In genomic region chr5:35701042-35701441, GRCm38 (mm10) we compare ENCODE assay signal across 10 mouse cellular contexts. TPM values are rescaled to one million over a fixed set of nuclear protein-coding genes. Genes with fewer than 3 reads are reported as not detected.
DNase-seq lines count a peak whose midpoint lies in the region; ATAC-seq and TF ChIP-seq lines count a peak whose summit lies in the region.
"Had no signal": no experiment of that assay in that cellular context is flagged by ENCODE, and none has a peak within 500 bp of the region (broad histone marks: within the 10 kb centered on the region; RNA-seq: fewer than 3 reads in every experiment).

No protein-coding gene starts in this region.

- no peak overlapping the region for H3K4me2 ChIP-seq in forebrain, embryonic 11.5 days (ENCODE audit: low read depth, low read length, severe bottlenecking)
- no peak overlapping the region for H3K4me2 ChIP-seq in forebrain, embryonic 13.5 days
- no peak overlapping the region for H3K4me2 ChIP-seq in heart, postnatal 0 days (ENCODE audit: low read depth, low read length)
- H3K4me2 ChIP-seq: limb, embryonic 15.5 days had no signal

- DNase-seq in forebrain, embryonic 11.5 days (ENCODE audit: low spot score) = peak; percentile 83
- DNase-seq in Patski (ENCODE audit: low read depth, low spot score) = no peak
- DNase-seq in cerebellum, postnatal 25 days = peak; percentile 67 to 80
- peak; percentile 52 for DNase-seq in heart, postnatal 0 days (ENCODE audit: low spot score)
- DNase-seq in layer of hippocampus, postnatal 10 days (ENCODE audit: low spot score in 2 of 2) = peak; percentile 73 to 80
- peak; percentile 21 to 24 for DNase-seq in spleen, postnatal 36 days (ENCODE audit: low spot score in 2 of 2)

- in situ Hi-C loops in Patski (cut with MboI; ENCODE audit: low pct_unique_long_range_greater_than_20kb) = no loop called here

- POLR2A ChIA-PET in Patski (lab: Charles Lee) = interaction anchor here (1.1 kb wide), 2 partner anchors 8 to 14 kb away, joined by 3 read pairs; no protein-coding TSS in a partner anchor

- no peak for TF ChIP-seq EP300 in heart, postnatal 0 days (IDR thresholded peaks at IDR 0.05; ENCODE audit: low read depth)

- no peaks in the 10 kb centered on the region for H3K9me3 ChIP-seq in forebrain, embryonic 11.5 days (ENCODE audit: control insufficient read depth, low read length)
- no peaks in the 10 kb centered on the region for H3K9me3 ChIP-seq in forebrain, embryonic 13.5 days (replicated peaks)
- H3K9me3 ChIP-seq in heart, postnatal 0 days (replicated peaks; ENCODE audit: control insufficient read depth, low read length) = no peaks in the 10 kb centered on the region
- H3K9me3 ChIP-seq: limb, embryonic 15.5 days had no signal

- no peak overlapping the region for H3K27ac ChIP-seq in forebrain, embryonic 11.5 days (ENCODE audit: low read depth, low read length)
- no peak overlapping the region for H3K27ac ChIP-seq in forebrain, embryonic 13.5 days
- H3K27ac ChIP-seq in heart, postnatal 0 days (ENCODE audit: low read depth) = no peak overlapping the region
- H3K27ac ChIP-seq: limb, embryonic 15.5 days had no signal

- ATAC-seq in forebrain, embryonic 11.5 days (replicated peaks; ENCODE audit: low FRiP score) = no peak
- ATAC-seq in forebrain, embryonic 13.5 days = no peak
- ATAC-seq in Patski = peak; percentile 37
- ATAC-seq in heart, postnatal 0 days (ENCODE audit: insufficient read depth, low read depth) = no peak
- peak; percentile 78 for ATAC-seq in megakaryocyte, adult 5-6 weeks (ENCODE audit: poor library complexity, severe bottlenecking)

- H3K36me3 ChIP-seq in forebrain, embryonic 11.5 days (ENCODE audit: control insufficient read depth, insufficient read depth, low read length) = no peaks in the 10 kb centered on the region
- H3K36me3 ChIP-seq in forebrain, embryonic 13.5 days (ENCODE audit: poor library complexity, severe bottlenecking) = no peaks in the 10 kb centered on the region
- peaks cover 13% of the 10 kb centered on the region; the same call in 1 of the 2 replicates for H3K36me3 ChIP-seq in heart, postnatal 0 days (replicated peaks; ENCODE audit: control insufficient read depth, insufficient read depth, low read length)
- H3K36me3 ChIP-seq: limb, embryonic 15.5 days had no signal

- CTCF ChIA-PET in Patski (lab: Charles Lee) = interaction anchor here (1.1 to 5.5 kb wide), 18 partner anchors 11 to 155 kb away, joined by 3 to 61 read pairs (median 5); partner anchors contain the start of genes Ablim2, Htra3 and Trmt44

- no peaks in the 10 kb centered on the region for H3K27me3 ChIP-seq in forebrain, embryonic 11.5 days (ENCODE audit: control insufficient read depth, insufficient read depth, low read length)
- no peaks in the 10 kb centered on the region for H3K27me3 ChIP-seq in forebrain, embryonic 13.5 days
- H3K27me3 ChIP-seq in Patski = no peaks in the 10 kb centered on the region
- no peaks in the 10 kb centered on the region for H3K27me3 ChIP-seq in heart, postnatal 0 days (ENCODE audit: control insufficient read depth, insufficient read depth, low read length)
- H3K27me3 ChIP-seq: limb, embryonic 15.5 days had no signal

- WGBS in forebrain, embryonic 11.5 days = 55% methylated on average over 6 of the region's 6 CpGs
- 49% methylated on average over 6 of the region's 6 CpGs for WGBS in forebrain, embryonic 13.5 days
- WGBS in heart, postnatal 0 days = 45% methylated on average over 6 of the region's 6 CpGs

- no peak overlapping the region for H3K4me3 ChIP-seq in forebrain, embryonic 11.5 days (ENCODE audit: low read depth, low read length)
- H3K4me3 ChIP-seq in forebrain, embryonic 13.5 days = no peak overlapping the region
- H3K4me3 ChIP-seq in heart, postnatal 0 days (ENCODE audit: low read depth, low read length) = no peak overlapping the region
- H3K4me3 ChIP-seq: limb, embryonic 15.5 days had no signal

- TF ChIP-seq CTCF in Patski (IDR thresholded peaks at IDR 0.05) = no peak
- TF ChIP-seq CTCF in heart, postnatal 0 days (IDR thresholded peaks at IDR 0.05; ENCODE audit: low read depth) = peak; percentile 88

- no peaks in the 10 kb centered on the region for H3K4me1 ChIP-seq in forebrain, embryonic 11.5 days (replicated peaks; ENCODE audit: control insufficient read depth, insufficient read depth, low read length)
- no peaks in the 10 kb centered on the region for H3K4me1 ChIP-seq in forebrain, embryonic 13.5 days
- H3K4me1 ChIP-seq in heart, postnatal 0 days (ENCODE audit: control insufficient read depth, insufficient read depth) = no peaks in the 10 kb centered on the region

- H3K9ac ChIP-seq in forebrain, embryonic 11.5 days (ENCODE audit: low read length) = no peak overlapping the region
- H3K9ac ChIP-seq in forebrain, embryonic 13.5 days = no peak overlapping the region
- no peak overlapping the region for H3K9ac ChIP-seq in heart, postnatal 0 days (replicated peaks; ENCODE audit: low read depth, low read length)
- H3K9ac ChIP-seq: limb, embryonic 15.5 days had no signal

RNA-seq across cellular contexts. Expression of gene Htra3, which starts 21.5 kb away (rescaled TPM):
- 5.7 and 6.3 TPM in 2 replicates for polyA plus RNA-seq in forebrain, embryonic 11.5 days (2014; fragmentation: Nextera tagmentation; extraction: Ambion mirVana)
- 6.3 and 6.8 TPM in 2 replicates for polyA plus RNA-seq in forebrain, embryonic 13.5 days (2015; fragmentation: Nextera tagmentation; extraction: Ambion mirVana)
- polyA plus RNA-seq in Patski (2021) = 0.36 TPM
- 43.3 and 49.5 TPM in 2 replicates for total RNA-seq in heart, postnatal 0 days (2014; rRNA removed; ENCODE audit: low replicate concordance)
- polyA plus RNA-seq in heart, postnatal 0 days (2015; fragmentation: Nextera tagmentation; extraction: Ambion mirVana) = 17.2 and 19.2 TPM in 2 replicates
- total RNA-seq in layer of hippocampus, postnatal 10 days (2021) = 10 to 100 TPM; 15.4 to 18.2 TPM
- total RNA-seq in megakaryocyte, adult 5-6 weeks (2015) = 0.04 TPM in 1 of 2 replicates, not detected in the other
- not detected in 2 replicates for total RNA-seq in megakaryocyte, adult 5-6 weeks (2017)
- total RNA-seq: MEL had no signal

RNA-seq across cellular contexts. Expression of gene Sh3tc1, which starts 38.7 kb away (rescaled TPM):
- polyA plus RNA-seq in forebrain, embryonic 11.5 days (2014; fragmentation: Nextera tagmentation; extraction: Ambion mirVana) = 3.4 TPM in 2 replicates
- 1.7 and 2.1 TPM in 2 replicates for polyA plus RNA-seq in forebrain, embryonic 13.5 days (2015; fragmentation: Nextera tagmentation; extraction: Ambion mirVana)
- 25.1 TPM for polyA plus RNA-seq in Patski (2021)
- total RNA-seq in heart, postnatal 0 days (2014; rRNA removed; ENCODE audit: low replicate concordance) = 11.4 and 15.2 TPM in 2 replicates
- polyA plus RNA-seq in heart, postnatal 0 days (2015; fragmentation: Nextera tagmentation; extraction: Ambion mirVana) = 6.8 and 9.4 TPM in 2 replicates
- total RNA-seq in layer of hippocampus, postnatal 10 days (2021) = 1 to 10 TPM; 2.5 TPM
- total RNA-seq in megakaryocyte, adult 5-6 weeks (2015) = 6.6 and 6.8 TPM in 2 replicates
- total RNA-seq in megakaryocyte, adult 5-6 weeks (2017) = 13.1 and 14.4 TPM in 2 replicates
- total RNA-seq: MEL had no signal

RNA-seq across cellular contexts. Expression of gene Ablim2, which starts 56.6 kb away (rescaled TPM):
- polyA plus RNA-seq in forebrain, embryonic 11.5 days (2014; fragmentation: Nextera tagmentation; extraction: Ambion mirVana) = 0.09 TPM in 1 of 2 replicates, not detected in the other
- 2.0 and 3.5 TPM in 2 replicates for polyA plus RNA-seq in forebrain, embryonic 13.5 days (2015; fragmentation: Nextera tagmentation; extraction: Ambion mirVana)
- 0.98 TPM for polyA plus RNA-seq in Patski (2021)
- total RNA-seq in heart, postnatal 0 days (2014; rRNA removed; ENCODE audit: low replicate concordance) = 10.9 and 22.1 TPM in 2 replicates
- polyA plus RNA-seq in heart, postnatal 0 days (2015; fragmentation: Nextera tagmentation; extraction: Ambion mirVana) = 8.3 and 8.8 TPM in 2 replicates
- total RNA-seq in layer of hippocampus, postnatal 10 days (2021) = 10 to 100 TPM; 66.2 to 73.0 TPM
- total RNA-seq in megakaryocyte, adult 5-6 weeks (2015) = 0.04 TPM in 1 of 2 replicates, not detected in the other
- not detected in 2 replicates for total RNA-seq in megakaryocyte, adult 5-6 weeks (2017)
- total RNA-seq: MEL had no signal

Comparison
In these comparisons a context has a peak if more than half of its experiments do, and no peak if none do; other contexts are left out.
1. ATAC-seq: peak in Patski (single experiment) and megakaryocyte, adult 5-6 weeks (single experiment); none in forebrain, embryonic 11.5 days (single experiment), forebrain, embryonic 13.5 days (single experiment) and heart, postnatal 0 days (single experiment).